Mouse (Mus musculus): ENCODE measurements around the gene Tex12. TPM values are rescaled to one million over a fixed set of nuclear protein-coding genes. Genes with fewer than 3 reads are reported as not detected.

The Tex12 gene
- total RNA-seq, 2 experiments from 2014 or later: not detected

GRCm38 (mm10) chr9:50525585-50525984 lies 35.5 kb downstream of the Tex12 start:
- DNase-seq (ENCODE audit: extremely low spot score in 1 of 2, low spot score in 2 of 2): no peak
- intact Hi-C loops (cut with DNase I): no loop called here

GRCm38 (mm10) chr9:50524936-50525335 lies 36.2 kb downstream of the Tex12 start:
- DNase-seq (ENCODE audit: extremely low spot score in 1 of 2, low spot score in 2 of 2): no peak
- intact Hi-C loops (cut with DNase I): no loop called here

- intact Hi-C loops (cut with DNase I): no loop called here
- no peak for DNase-seq (ENCODE audit: extremely low spot score in 1 of 2, low spot score in 2 of 2)
These were observed 38.6 kb downstream of the Tex12 start for GRCm38 (mm10) chr9:50522574-50522973.

- no peak for DNase-seq (ENCODE audit: extremely low spot score in 1 of 2, low spot score in 2 of 2)
These were observed 39.6 kb downstream of the Tex12 start for GRCm38 (mm10) chr9:50521562-50521961.

GRCm38 (mm10) chr9:50520748-50521147 lies 40.4 kb downstream of the Tex12 start:
- intact Hi-C loops (cut with DNase I): no loop called here
- DNase-seq (ENCODE audit: extremely low spot score in 1 of 2, low spot score in 2 of 2): no peak

More at GRCm38 (mm10) chr9:50521562-50521961, 39.6 kb downstream of the Tex12 start:
- intact Hi-C loops (cut with DNase I): no loop called here

GRCm38 (mm10) chr9:50518781-50519180 lies 42.3 kb downstream of the Tex12 start:
- DNase-seq (ENCODE audit: extremely low spot score in 1 of 2, low spot score in 2 of 2): no peak
- intact Hi-C loops (cut with DNase I): no loop called here

- intact Hi-C loops (cut with DNase I): no loop called here
- no peak for DNase-seq (ENCODE audit: extremely low spot score in 1 of 2, low spot score in 2 of 2)
These were observed 45.7 kb downstream of the Tex12 start for GRCm38 (mm10) chr9:50515462-50515861.

- intact Hi-C loops (cut with DNase I): no loop called here
These were observed 53.6 kb downstream of the Tex12 start for GRCm38 (mm10) chr9:50507570-50507969.

More at GRCm38 (mm10) chr9:50507570-50507969, 53.6 kb downstream of the Tex12 start:
- DNase-seq (ENCODE audit: extremely low spot score in 1 of 2, low spot score in 2 of 2): no peak

Other genes starting within 250 kb of the Tex12 start
- gene Rpl10-ps3, start 216.4 kb downstream of the Tex12 start, total RNA-seq (2021): 100 to 1,000 TPM; 374 to 412 TPM
- not detected for gene Plet1, start 66.8 kb downstream of the Tex12 start, total RNA-seq (2021)
- 10 to 100 TPM; 46.7 to 48.0 TPM for gene Pts, start 32.6 kb downstream of the Tex12 start, total RNA-seq (2021)
- 10 to 100 TPM; 18.5 to 19.1 TPM for gene Il18, start 6.5 kb downstream of the Tex12 start, total RNA-seq (2021)
- 1 to 10 TPM; 1.6 to 1.8 TPM for gene Bco2, start 6.1 kb downstream of the Tex12 start, total RNA-seq (2021)
- 100 to 1,000 TPM; 145 to 154 TPM for gene Sdhd, start 42.5 kb upstream of the Tex12 start, total RNA-seq (2021)
- 100 to 1,000 TPM; 215 to 230 TPM for gene Timm8b, start 42.6 kb upstream of the Tex12 start, total RNA-seq (2021)
- gene Pih1d2, start 56.0 kb upstream of the Tex12 start, total RNA-seq (2021): 1 to 10 TPM; 1.4 to 2.1 TPM
- 10 to 100 TPM; 28.9 to 30.3 TPM for gene Nkapd1, start 56.1 kb upstream of the Tex12 start, total RNA-seq (2021)
- 100 to 1,000 TPM; 121 to 129 TPM for gene Dlat, start 98.5 kb upstream of the Tex12 start, total RNA-seq (2021)
- 10 to 100 TPM; 75.0 to 76.6 TPM for gene Dixdc1, start 178.2 kb upstream of the Tex12 start, total RNA-seq (2021)
- 1 to 10 TPM; 2.0 to 2.7 TPM for gene 2310030G06Rik, start 185.2 kb upstream of the Tex12 start, total RNA-seq (2021)
- gene Cryab, start 190.0 kb upstream of the Tex12 start, total RNA-seq (2021): 10 to 100 TPM; 67.6 to 87.4 TPM
- gene Hspb2, start 191.0 kb upstream of the Tex12 start, total RNA-seq (2021): 1 to 10 TPM; 1.7 to 2.2 TPM
- 1 to 10 TPM; 5.5 to 6.6 TPM for gene Fdxacb1, start 206.9 kb upstream of the Tex12 start, total RNA-seq (2021)
- gene Alg9, start 213.7 kb upstream of the Tex12 start, total RNA-seq (2021): 10 to 100 TPM; 36.2 to 38.7 TPM
- 10 to 100 TPM; 27.0 to 28.7 TPM for gene 1110032A03Rik, start 214.2 kb upstream of the Tex12 start, total RNA-seq (2021)